Mouse (Mus musculus) liver, embryonic 16.5 days (tissue): ENCODE results near the gene Raet1e. TPM values are rescaled to one million over a fixed set of nuclear protein-coding genes. Genes with fewer than 3 reads are reported as not detected.
"Not testable (repeated sequence)": the region's sequence is repeated elsewhere in the genome, so short reads cannot be mapped to it uniquely, and the experiment has no call there.

Source experiments
- ATAC-seq: fragments of 200-750 bp; cut with Nextera tagmentation; 2 replicates; pipeline ENCODE4 v1.8.0; 2017; ENCODE audit warnings: low read depth, mild to moderate bottlenecking, moderate number of reproducible peaks, moderate library complexity
- H3K27ac ChIP-seq: fragments of 300-500 bp; sonication (generic); 2 replicates; pipeline ENCODE4 v1.5.1; 2014; ENCODE audit warnings: mild to moderate bottlenecking, low read length
- H3K27me3 ChIP-seq: fragments of 300-500 bp; sonication (generic); 2 replicates; pipeline ENCODE4 v1.6.1; 2014; ENCODE audit warnings: low read depth, low read length, mixed read lengths; ENCODE audit not compliant: control insufficient read depth, insufficient read depth
- H3K36me3 ChIP-seq: fragments of 300-500 bp; sonication (generic); 2 replicates; pipeline ENCODE4 v1.6.1; 2014; ENCODE audit warnings: mild to moderate bottlenecking; ENCODE audit not compliant: control insufficient read depth, insufficient read depth
- H3K4me1 ChIP-seq: fragments of 300-500 bp; sonication (generic); 2 replicates; pipeline ENCODE4 v1.6.1; 2014; ENCODE audit warnings: low read depth, low read length, mixed read lengths; ENCODE audit not compliant: control insufficient read depth
- H3K4me2 ChIP-seq: fragments of 300-500 bp; sonication (generic); 2 replicates; pipeline ENCODE4 v1.6.1; 2014; ENCODE audit warnings: low read depth, low read length, mixed read lengths
- H3K4me3 ChIP-seq: fragments of 300-500 bp; sonication (generic); 2 replicates; pipeline ENCODE4 v1.5.1; 2014; ENCODE audit warnings: low read depth, mild to moderate bottlenecking, low read length
- H3K9ac ChIP-seq: fragments of 300-500 bp; sonication (generic); 2 replicates; pipeline ENCODE4 v1.6.1; 2014; ENCODE audit warnings: low read depth, low read length
- H3K9me3 ChIP-seq: fragments of 300-500 bp; sonication (generic); replicated peaks from 2 replicates; pipeline ENCODE4 v1.6.1; 2016; ENCODE audit warnings: low read length; ENCODE audit not compliant: control insufficient read depth
- WGBS: fragments of 180-500 bp; shearing (Covaris S2); extraction: QIAGEN DNeasy Blood & Tissue Kit; methylation state at CpG from one replicate; pipeline ENCODE4 v1.1.7; 2014; ENCODE audit not compliant: insufficient replicate concordance; 5-methylcytosine and 5-hydroxymethylcytosine counted together
- polyA plus RNA-seq: library from polyadenylated mRNA; unstranded; fragments of >200 nt; fragmentation: Nextera tagmentation; extraction: Ambion mirVana; gene quantifications from 2 replicates; pipeline ENCODE4 v1.2.1, GENCODE M21; 2015

Raet1e gene
- polyA plus RNA-seq, 1 experiment from 2014 or later, result 1.7 TPM

DNA sequence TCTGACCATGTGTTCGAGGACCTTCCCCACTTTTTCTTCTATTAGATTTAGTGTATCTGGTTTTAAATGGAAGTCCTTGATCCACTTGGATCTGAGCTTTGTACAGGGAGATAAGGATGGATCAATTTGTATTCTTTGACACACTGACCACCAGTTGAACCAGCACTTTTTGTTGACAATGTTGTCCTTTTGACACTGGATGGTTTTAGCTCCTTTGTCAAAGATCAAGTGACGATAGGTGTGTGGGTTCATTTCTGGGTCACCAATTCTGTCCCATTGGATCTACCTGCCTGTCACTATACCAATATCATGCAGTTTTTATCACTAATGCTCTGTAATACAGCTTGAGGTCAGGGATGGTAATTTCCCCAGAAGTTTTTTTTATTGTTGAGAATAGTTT, 18.1 kb downstream of the Raet1e start:
- H3K36me3 ChIP-seq, H3K4me2 ChIP-seq, H3K27ac ChIP-seq, H3K27me3 ChIP-seq, H3K9ac ChIP-seq, H3K9me3 ChIP-seq, H3K4me3 ChIP-seq, H3K4me1 ChIP-seq, ATAC-seq: not testable (repeated sequence)
- WGBS, result 39% methylated on average over 2 of the region's 2 CpGs

- H3K27ac ChIP-seq, H3K9me3 ChIP-seq, H3K36me3 ChIP-seq, H3K4me2 ChIP-seq, ATAC-seq, H3K4me1 ChIP-seq, H3K4me3 ChIP-seq, H3K9ac ChIP-seq, H3K27me3 ChIP-seq: not testable (repeated sequence)
- 6% methylated on average over 6 of the region's 10 CpGs for WGBS
Observed at GRCm38 (mm10) chr10:22191035-22191434, 32.7 kb downstream of the Raet1e start.

DNA sequence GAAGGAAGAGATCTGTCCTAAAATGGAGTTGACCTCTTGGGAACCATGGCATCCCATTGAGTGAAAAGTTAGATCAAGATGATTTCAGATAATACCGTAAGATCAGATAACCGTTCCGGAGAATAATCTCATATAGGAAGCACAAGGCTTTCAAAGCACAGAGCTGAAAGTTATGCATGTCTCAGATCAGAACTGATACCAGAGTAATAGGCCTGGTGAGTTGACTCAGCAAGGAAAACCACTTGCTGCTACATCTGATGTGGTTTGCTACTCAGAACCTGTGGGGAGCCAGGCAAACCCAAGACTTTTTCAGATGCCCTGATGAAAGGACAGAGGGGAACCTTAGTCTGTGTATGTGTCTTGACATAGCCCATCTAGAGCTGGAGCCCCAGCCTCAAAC, 43.0 kb downstream of the Raet1e start:
- not testable (repeated sequence) for H3K9me3 ChIP-seq, H3K27me3 ChIP-seq, H3K4me1 ChIP-seq, H3K36me3 ChIP-seq, ATAC-seq, H3K9ac ChIP-seq, H3K4me2 ChIP-seq, H3K4me3 ChIP-seq, H3K27ac ChIP-seq
- WGBS, result no CpG with 5 or more reads among the region's 3 CpGs

GRCm38 (mm10) chr10:22202784-22203583, 44.6 kb downstream of the Raet1e start:
- H3K9me3 ChIP-seq, H3K4me2 ChIP-seq, H3K27ac ChIP-seq, H3K27me3 ChIP-seq, H3K36me3 ChIP-seq, H3K4me1 ChIP-seq, H3K9ac ChIP-seq, H3K4me3 ChIP-seq, ATAC-seq: not testable (repeated sequence)
- WGBS, result no CpG with 5 or more reads among the region's 2 CpGs

DNA sequence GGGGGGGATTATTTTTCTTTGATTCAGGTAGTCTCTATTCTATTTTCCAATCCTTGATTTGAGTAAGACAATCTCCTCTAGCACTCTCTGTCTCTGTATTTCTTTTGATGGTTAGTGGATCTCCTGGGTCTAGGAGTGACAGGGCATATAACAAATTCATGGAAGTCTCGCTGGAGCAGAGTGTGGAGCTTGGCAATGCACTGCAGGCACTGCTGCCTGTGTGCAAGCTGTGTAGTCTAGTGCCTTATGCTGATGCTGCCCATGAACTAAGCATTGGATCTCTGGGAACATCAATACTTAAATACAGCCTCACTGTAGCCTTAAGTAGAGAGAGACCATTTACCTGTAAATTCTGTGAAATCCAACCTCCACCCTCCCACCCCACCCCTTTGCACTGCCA, 48.1 kb downstream of the Raet1e start:
- not testable (repeated sequence) for H3K27me3 ChIP-seq, H3K4me1 ChIP-seq, H3K9me3 ChIP-seq, H3K4me2 ChIP-seq, H3K9ac ChIP-seq, ATAC-seq, H3K36me3 ChIP-seq, H3K4me3 ChIP-seq, H3K27ac ChIP-seq
- 37% methylated on average over 1 of the region's 1 CpGs for WGBS

- H3K4me3 ChIP-seq, H3K27me3 ChIP-seq, H3K36me3 ChIP-seq, H3K4me1 ChIP-seq, H3K9ac ChIP-seq, H3K4me2 ChIP-seq, H3K9me3 ChIP-seq, H3K27ac ChIP-seq: not testable (repeated sequence)
- WGBS, result 0% methylated on average over 8 of the region's 11 CpGs
- ATAC-seq, result peak; percentile 24; the same call in 1 of the 2 replicates
Observed at GRCm38 (mm10) chr10:22212012-22212696, 53.8 kb downstream of the Raet1e start.

- not testable (repeated sequence) for H3K4me1 ChIP-seq, H3K4me3 ChIP-seq, H3K36me3 ChIP-seq, ATAC-seq, H3K4me2 ChIP-seq, H3K9me3 ChIP-seq, H3K27ac ChIP-seq, H3K9ac ChIP-seq, H3K27me3 ChIP-seq
- WGBS, result no CpG with 5 or more reads among the region's 7 CpGs
Observed at GRCm38 (mm10) chr10:22223474-22224349, 65.3 kb downstream of the Raet1e start.

DNA sequence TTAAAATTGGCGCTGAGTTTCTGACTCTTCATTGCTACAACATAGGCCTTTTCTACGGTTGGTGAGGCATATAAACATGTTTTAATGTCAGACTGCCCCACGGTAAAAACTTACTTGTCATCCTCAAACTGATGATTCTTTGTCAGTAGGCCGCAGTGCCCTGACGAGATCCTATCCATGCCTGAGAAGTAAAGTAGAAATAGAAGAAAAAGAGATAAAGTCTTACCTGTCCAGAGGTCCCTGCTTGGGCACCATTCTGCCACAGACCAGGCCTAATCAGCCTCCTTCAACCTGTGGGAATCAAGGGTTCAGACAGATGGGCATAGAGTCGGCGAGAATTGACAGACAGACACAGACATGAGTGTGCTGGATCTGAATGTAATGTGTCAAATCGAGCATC, 106.7 kb downstream of the Raet1e start:
- no peaks in the 10 kb centered on the region for H3K27me3 ChIP-seq
- no peaks in the 10 kb centered on the region for H3K36me3 ChIP-seq
- WGBS, result 68% methylated on average over 8 of the region's 8 CpGs
- no peak overlapping the region for H3K4me3 ChIP-seq
- no peak overlapping the region for H3K9ac ChIP-seq
- no peaks in the 10 kb centered on the region for H3K4me1 ChIP-seq
- H3K27ac ChIP-seq, result no peak overlapping the region
- no peak for ATAC-seq
- no peak overlapping the region for H3K4me2 ChIP-seq
- H3K9me3 ChIP-seq, result no peaks in the 10 kb centered on the region
